Mouse (Mus musculus): Measurements from ENCODE around the gene Gm2016. TPM values are rescaled to one million over a fixed set of nuclear protein-coding genes. Genes with fewer than 3 reads are reported as not detected.
"Not testable (repeated sequence)": the region's sequence is repeated elsewhere in the genome, so short reads cannot be mapped to it uniquely, and the experiment has no call there.

Gm2016 gene
- polyA plus RNA-seq (2012; rRNA removed), result not detected in 2 replicates

GRCm38 (mm10) chr12:87873772-87874171, at the start of gene Gm2016:
TSS of gene Gm2016 (plus strand) at chr12:87874072.
- H3K27me3 ChIP-seq (ENCODE audit: control insufficient read depth, insufficient read depth, low read length); H3K36me3 ChIP-seq (ENCODE audit: control insufficient read depth, insufficient read depth, low read length); H3K27ac ChIP-seq (ENCODE audit: control insufficient read depth, insufficient read depth, low read depth, low read length); H3K4me3 ChIP-seq (ENCODE audit: control insufficient read depth, low read depth, low read length); H3K4me1 ChIP-seq (ENCODE audit: control insufficient read depth, insufficient read depth, low read length): not testable (repeated sequence)

GRCm38 (mm10) chr12:87842239-87842638, 31.6 kb upstream of the Gm2016 start, which contains the start of gene Gm2001:
TSS of gene Gm2001 (minus strand) at chr12:87842339.
- H3K4me1 ChIP-seq (ENCODE audit: control insufficient read depth, insufficient read depth, low read length); H3K27ac ChIP-seq (ENCODE audit: control insufficient read depth, insufficient read depth, low read depth, low read length); H3K36me3 ChIP-seq (ENCODE audit: control insufficient read depth, insufficient read depth, low read length); H3K4me3 ChIP-seq (ENCODE audit: control insufficient read depth, low read depth, low read length); H3K27me3 ChIP-seq (ENCODE audit: control insufficient read depth, insufficient read depth, low read length): not testable (repeated sequence)

GRCm38 (mm10) chr12:87850657-87851056, 23.2 kb upstream of the Gm2016 start:
- H3K27ac ChIP-seq (ENCODE audit: control insufficient read depth, insufficient read depth, low read depth, low read length); H3K36me3 ChIP-seq (ENCODE audit: control insufficient read depth, insufficient read depth, low read length); H3K4me3 ChIP-seq (ENCODE audit: control insufficient read depth, low read depth, low read length); H3K4me1 ChIP-seq (ENCODE audit: control insufficient read depth, insufficient read depth, low read length); H3K27me3 ChIP-seq (ENCODE audit: control insufficient read depth, insufficient read depth, low read length): not testable (repeated sequence)

GRCm38 (mm10) chr12:87856067-87856466, 17.8 kb upstream of the Gm2016 start:
- H3K4me3 ChIP-seq (ENCODE audit: control insufficient read depth, low read depth, low read length); H3K27me3 ChIP-seq (ENCODE audit: control insufficient read depth, insufficient read depth, low read length); H3K36me3 ChIP-seq (ENCODE audit: control insufficient read depth, insufficient read depth, low read length); H3K4me1 ChIP-seq (ENCODE audit: control insufficient read depth, insufficient read depth, low read length); H3K27ac ChIP-seq (ENCODE audit: control insufficient read depth, insufficient read depth, low read depth, low read length): not testable (repeated sequence)

- not testable (repeated sequence) for H3K4me3 ChIP-seq (ENCODE audit: control insufficient read depth, low read depth, low read length); H3K27me3 ChIP-seq (ENCODE audit: control insufficient read depth, insufficient read depth, low read length); H3K27ac ChIP-seq (ENCODE audit: control insufficient read depth, insufficient read depth, low read depth, low read length); H3K4me1 ChIP-seq (ENCODE audit: control insufficient read depth, insufficient read depth, low read length); H3K36me3 ChIP-seq (ENCODE audit: control insufficient read depth, insufficient read depth, low read length)
Observed at GRCm38 (mm10) chr12:87861740-87862692, 11.9 kb upstream of the Gm2016 start.

GRCm38 (mm10) chr12:87863638-87864037, 10.2 kb upstream of the Gm2016 start:
- not testable (repeated sequence) for H3K4me1 ChIP-seq (ENCODE audit: control insufficient read depth, insufficient read depth, low read length); H3K36me3 ChIP-seq (ENCODE audit: control insufficient read depth, insufficient read depth, low read length); H3K27me3 ChIP-seq (ENCODE audit: control insufficient read depth, insufficient read depth, low read length); H3K4me3 ChIP-seq (ENCODE audit: control insufficient read depth, low read depth, low read length); H3K27ac ChIP-seq (ENCODE audit: control insufficient read depth, insufficient read depth, low read depth, low read length)

- not testable (repeated sequence) for H3K4me1 ChIP-seq (ENCODE audit: control insufficient read depth, insufficient read depth, low read length); H3K4me3 ChIP-seq (ENCODE audit: control insufficient read depth, low read depth, low read length); H3K27ac ChIP-seq (ENCODE audit: control insufficient read depth, insufficient read depth, low read depth, low read length); H3K27me3 ChIP-seq (ENCODE audit: control insufficient read depth, insufficient read depth, low read length); H3K36me3 ChIP-seq (ENCODE audit: control insufficient read depth, insufficient read depth, low read length)
Observed at GRCm38 (mm10) chr12:87864048-87864447, 9.8 kb upstream of the Gm2016 start.

- not testable (repeated sequence) for H3K27ac ChIP-seq (ENCODE audit: control insufficient read depth, insufficient read depth, low read depth, low read length); H3K4me1 ChIP-seq (ENCODE audit: control insufficient read depth, insufficient read depth, low read length)
Observed at GRCm38 (mm10) chr12:87895070-87895469, 21.2 kb downstream of the Gm2016 start, which contains the start of gene Gm2022. TSS of gene Gm2022 (plus strand) at chr12:87895370.

GRCm38 (mm10) chr12:87919721-87920120, 45.8 kb downstream of the Gm2016 start, which contains the start of gene Gm2035:
TSS of gene Gm2035 (minus strand) at chr12:87919857.
- H3K36me3 ChIP-seq (ENCODE audit: control insufficient read depth, insufficient read depth, low read length); H3K4me3 ChIP-seq (ENCODE audit: control insufficient read depth, low read depth, low read length): not testable (repeated sequence)

More at GRCm38 (mm10) chr12:87895070-87895469, 21.2 kb downstream of the Gm2016 start, which contains the start of gene Gm2022:
- H3K4me3 ChIP-seq (ENCODE audit: control insufficient read depth, low read depth, low read length); H3K36me3 ChIP-seq (ENCODE audit: control insufficient read depth, insufficient read depth, low read length); H3K27me3 ChIP-seq (ENCODE audit: control insufficient read depth, insufficient read depth, low read length): not testable (repeated sequence)

More at GRCm38 (mm10) chr12:87919721-87920120, 45.8 kb downstream of the Gm2016 start, which contains the start of gene Gm2035:
- not testable (repeated sequence) for H3K4me1 ChIP-seq (ENCODE audit: control insufficient read depth, insufficient read depth, low read length); H3K27me3 ChIP-seq (ENCODE audit: control insufficient read depth, insufficient read depth, low read length); H3K27ac ChIP-seq (ENCODE audit: control insufficient read depth, insufficient read depth, low read depth, low read length)

Other genes starting within 250 kb of the Gm2016 start
- gene Gm16381, start 229.5 kb upstream of the Gm2016 start, polyA plus RNA-seq (2012; rRNA removed), result not detected in 2 replicates
- gene Gm21319, start 98.3 kb upstream of the Gm2016 start, polyA plus RNA-seq (2012; rRNA removed), result not detected in 2 replicates
- not detected in 2 replicates for gene Gm21936, start 78.6 kb upstream of the Gm2016 start, polyA plus RNA-seq (2012; rRNA removed)
- gene BB287469, start 57.5 kb upstream of the Gm2016 start, polyA plus RNA-seq (2012; rRNA removed), result 0.46 and 1.4 TPM in 2 replicates
- gene Gm2001, start 31.7 kb upstream of the Gm2016 start, polyA plus RNA-seq (2012; rRNA removed), result not detected in 2 replicates
- not detected in 2 replicates for gene Gm2022, start 21.3 kb downstream of the Gm2016 start, polyA plus RNA-seq (2012; rRNA removed)
- not detected in 2 replicates for gene Gm2035, start 45.8 kb downstream of the Gm2016 start, polyA plus RNA-seq (2012; rRNA removed)
- 0.49 TPM in 1 of 2 replicates, not detected in the other for gene Gm2042, start 80.0 kb downstream of the Gm2016 start, polyA plus RNA-seq (2012; rRNA removed)
- not detected in 2 replicates for gene Gm2075, start 137.8 kb downstream of the Gm2016 start, polyA plus RNA-seq (2012; rRNA removed)
- gene Gm6803, start 144.7 kb downstream of the Gm2016 start, polyA plus RNA-seq (2012; rRNA removed), result not detected in 2 replicates
- not detected in 2 replicates for gene Gm2056, start 152.9 kb downstream of the Gm2016 start, polyA plus RNA-seq (2012; rRNA removed)
- not detected in 2 replicates for gene Gm16368, start 209.6 kb downstream of the Gm2016 start, polyA plus RNA-seq (2012; rRNA removed)

All from testis, adult 2 months (tissue).